Mouse (Mus musculus) cortical plate, adult 2 months (tissue): Measurements from ENCODE around the gene Ttll11. TPM values are rescaled to one million over a fixed set of nuclear protein-coding genes. Genes with fewer than 3 reads are reported as not detected.

Experiments used
- H3K27ac ChIP-seq: fragments of 200-500 bp; 2 replicates; pipeline ENCODE4 v1.5.1; 2012; ENCODE audit warnings: low read length, control low read depth, inconsistent platforms; ENCODE audit not compliant: insufficient read depth
- H3K4me1 ChIP-seq: fragments of 200-500 bp; 2 replicates; pipeline ENCODE4 v1.6.1; 2011; ENCODE audit warnings: low read length; ENCODE audit not compliant: control insufficient read depth, insufficient read depth
- H3K4me3 ChIP-seq: fragments of 200-500 bp; 2 replicates; pipeline ENCODE4 v1.5.1; 2011; ENCODE audit warnings: mild to moderate bottlenecking, low read length, control low read depth; ENCODE audit not compliant: insufficient read depth
- CTCF ChIP-seq: fragments of 200-500 bp; IDR thresholded peaks from 2 replicates; pipeline ENCODE4 v1.5.1; 2011; ENCODE audit warnings: mild to moderate bottlenecking, control low read depth, low read length; ENCODE audit not compliant: insufficient read depth; ENCODE audit errors: extremely low read depth
- POLR2A ChIP-seq: fragments of 200-500 bp; IDR thresholded peaks from 2 replicates; pipeline ENCODE4 v1.6.1; 2011; ENCODE audit warnings: mild to moderate bottlenecking, low read length, control low read depth; ENCODE audit not compliant: insufficient read depth; ENCODE audit errors: extremely low read depth
- polyA plus RNA-seq: library from polyadenylated mRNA; depleted of rRNA; stranded (reverse); fragments of >200 nt; gene quantifications from 2 replicates; pipeline ENCODE4 v1.2.3, GENCODE M21; 2012

The Ttll11 gene
- polyA plus RNA-seq, 1 experiment = 36.1 TPM

- TF ChIP-seq CTCF = no peak
- Histone ChIP-seq H3K27ac (no peak overlapping the region), H3K4me1 (no peaks in the 10 kb centered on the region; the same call in 1 of the 2 replicates), H3K4me3 (no peak overlapping the region)
Observed at GRCm38 (mm10) chr2:35833546-35833945, 146.2 kb downstream of the Ttll11 start.

GRCm38 (mm10) chr2:35832742-35833425 is 146.8 kb downstream of the Ttll11 start:
- Histone ChIP-seq H3K4me1 (no peaks in the 10 kb centered on the region; the same call in 1 of the 2 replicates), H3K4me3 (no peak overlapping the region), H3K27ac (no peak overlapping the region)
- TF ChIP-seq CTCF (no peak), POLR2A (no peak)

GRCm38 (mm10) chr2:35831904-35832581 is 147.7 kb downstream of the Ttll11 start:
- H3K4me3 ChIP-seq = no peak overlapping the region
- no peaks in the 10 kb centered on the region; the same call in 1 of the 2 replicates for H3K4me1 ChIP-seq
- H3K27ac ChIP-seq = no peak overlapping the region
- TF ChIP-seq POLR2A (no peak), CTCF (no peak)

GRCm38 (mm10) chr2:35830966-35831903 is 148.5 kb downstream of the Ttll11 start:
- H3K4me1 ChIP-seq = no peaks in the 10 kb centered on the region; the same call in 1 of the 2 replicates
- H3K27ac ChIP-seq = no peak overlapping the region

GRCm38 (mm10) chr2:35829136-35829535 is 150.6 kb downstream of the Ttll11 start:
- no peak overlapping the region for H3K4me3 ChIP-seq
- peaks cover 1% of the 10 kb centered on the region; the same call in 1 of the 2 replicates for H3K4me1 ChIP-seq
- H3K27ac ChIP-seq = no peak overlapping the region
- TF ChIP-seq POLR2A = no peak
- no peak for TF ChIP-seq CTCF

More at GRCm38 (mm10) chr2:35830966-35831903, 148.5 kb downstream of the Ttll11 start:
- H3K4me3 ChIP-seq = no peak overlapping the region
- TF ChIP-seq POLR2A (no peak), CTCF (no peak)

GRCm38 (mm10) chr2:35827886-35828285 is 151.8 kb downstream of the Ttll11 start:
- Histone ChIP-seq H3K4me3 (no peak overlapping the region), H3K4me1 (0 out of 2 replicates have a peak, but pooled peaks cover 1% of the 10 kb centered on the region), H3K27ac (no peak overlapping the region)
- no peak for TF ChIP-seq POLR2A
- no peak for TF ChIP-seq CTCF

- no peak for TF ChIP-seq CTCF
- TF ChIP-seq POLR2A = no peak
- H3K27ac ChIP-seq = no peak overlapping the region
- H3K4me1 ChIP-seq = 0 out of 2 replicates have a peak, but pooled peaks cover 1% of the 10 kb centered on the region
- H3K4me3 ChIP-seq = no peak overlapping the region
Observed at GRCm38 (mm10) chr2:35825157-35825556, 154.6 kb downstream of the Ttll11 start.

- no peak overlapping the region for H3K27ac ChIP-seq
- TF ChIP-seq CTCF (no peak), POLR2A (no peak)
- H3K4me1 ChIP-seq = 0 out of 2 replicates have a peak, but pooled peaks cover 1% of the 10 kb centered on the region
- no peak overlapping the region for H3K4me3 ChIP-seq
Observed at GRCm38 (mm10) chr2:35823589-35823988, 156.1 kb downstream of the Ttll11 start.

- TF ChIP-seq POLR2A = no peak
- TF ChIP-seq CTCF = no peak
- H3K27ac ChIP-seq = no peak overlapping the region
Observed at GRCm38 (mm10) chr2:35818883-35819282, 160.8 kb downstream of the Ttll11 start.

More at GRCm38 (mm10) chr2:35818883-35819282, 160.8 kb downstream of the Ttll11 start:
- no peak overlapping the region for H3K4me3 ChIP-seq
- peaks cover 3% of the 10 kb centered on the region; the same call in 1 of the 2 replicates for H3K4me1 ChIP-seq
